Mouse (Mus musculus): ENCODE data around the gene Shisa7.

DNA sequence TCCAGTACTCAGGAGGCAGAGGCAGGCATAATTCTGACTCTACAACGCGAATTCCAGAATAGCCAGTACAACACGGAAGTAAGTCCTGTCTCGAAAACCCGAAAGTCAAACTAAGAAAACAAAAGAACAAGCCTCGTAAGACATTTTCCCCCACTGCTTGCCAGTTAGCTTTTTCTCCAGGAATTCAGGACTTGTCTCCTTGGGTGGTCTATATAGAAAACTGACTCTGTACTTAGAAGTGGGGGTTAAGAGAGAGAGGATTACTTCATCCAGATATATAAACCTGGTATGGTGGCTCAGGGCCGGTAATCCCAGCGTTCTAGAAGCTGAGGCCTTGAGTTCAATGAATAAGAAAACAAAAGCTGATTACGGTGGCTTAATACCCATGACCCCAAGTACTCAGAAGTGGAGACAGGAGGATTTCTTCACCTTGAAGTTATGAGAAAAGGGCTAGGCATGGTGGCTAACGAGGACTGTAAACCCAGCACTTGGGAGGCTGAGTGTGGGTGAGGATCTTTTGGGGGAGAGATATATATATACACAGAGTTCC lies 22.2 kb upstream of the Shisa7 start:
- no peak for TF ChIP-seq EP300 (IDR thresholded peaks at IDR 0.05; ENCODE audit: low read depth)
- no peak for TF ChIP-seq CTCF (IDR thresholded peaks at IDR 0.05; ENCODE audit: low read depth)
